Mouse (Mus musculus) ES-Bruce4 (cell line): ENCODE results near the gene Spred3.

ENCODE experiments used
- CTCF ChIP-seq: IDR thresholded peaks from one replicate; pipeline ENCODE4 v1.8.1; 2011; ENCODE audit warnings: low read depth, low read length
- EP300 ChIP-seq: IDR thresholded peaks from 2 replicates; pipeline ENCODE4 v1.6.1; 2011; ENCODE audit warnings: low read depth, low read length; ENCODE audit not compliant: insufficient read depth
- POLR2A ChIP-seq: IDR thresholded peaks from one replicate; pipeline ENCODE4 v1.8.1; 2011; ENCODE audit warnings: low read length; ENCODE audit not compliant: insufficient read depth

DNA sequence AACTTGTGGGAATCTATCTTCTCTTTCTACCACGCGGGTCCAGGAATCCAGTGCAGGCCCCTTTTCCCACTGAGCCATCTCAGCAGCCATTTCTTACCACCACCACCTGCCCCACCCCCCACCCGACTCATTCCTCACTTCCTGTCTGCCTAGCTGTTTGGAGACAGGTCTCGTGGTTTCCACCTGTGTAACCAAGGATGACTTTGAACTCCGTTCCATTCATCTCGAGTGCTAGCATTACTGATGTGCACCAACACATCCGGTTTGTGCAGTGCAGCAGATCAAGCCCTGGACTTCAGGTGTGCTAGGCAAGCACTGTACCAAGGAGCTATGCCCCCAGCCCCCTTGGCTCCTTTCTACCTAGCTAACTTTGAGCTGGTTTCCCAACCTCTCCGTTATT is 28.8 kb downstream of the Spred3 start:
- TF ChIP-seq POLR2A (no peak), CTCF (no peak), EP300 (no peak)
